Mouse (Mus musculus): ENCODE results near the gene Cox17.

GRCm38 (mm10) chr16:38379926-38380325, 33.1 kb downstream of the Cox17 start:
- TF ChIP-seq CTCF (IDR thresholded peaks at IDR 0.05; ENCODE audit: low read depth, low read length) (no peak), POLR2A (IDR thresholded peaks at IDR 0.05; ENCODE audit: borderline replicate concordance, low read depth, low read length) (no peak)

All from bone marrow macrophage, adult 2 months (primary cell).